Mouse (Mus musculus) spleen, adult 2 months (tissue): ENCODE results near the gene Ssh2.

Experiments
- CTCF ChIP-seq: fragments of 200-500 bp; IDR thresholded peaks from 2 replicates; pipeline ENCODE4 v1.5.1; 2011; ENCODE audit warnings: mild to moderate bottlenecking, inconsistent platforms; ENCODE audit not compliant: insufficient read depth, insufficient read length, insufficient replicate concordance; ENCODE audit errors: extremely low read depth
- POLR2A ChIP-seq: fragments of 200-500 bp; IDR thresholded peaks from 2 replicates; pipeline ENCODE4 v1.6.1; 2011; ENCODE audit warnings: low read depth, low read length, inconsistent platforms

DNA sequence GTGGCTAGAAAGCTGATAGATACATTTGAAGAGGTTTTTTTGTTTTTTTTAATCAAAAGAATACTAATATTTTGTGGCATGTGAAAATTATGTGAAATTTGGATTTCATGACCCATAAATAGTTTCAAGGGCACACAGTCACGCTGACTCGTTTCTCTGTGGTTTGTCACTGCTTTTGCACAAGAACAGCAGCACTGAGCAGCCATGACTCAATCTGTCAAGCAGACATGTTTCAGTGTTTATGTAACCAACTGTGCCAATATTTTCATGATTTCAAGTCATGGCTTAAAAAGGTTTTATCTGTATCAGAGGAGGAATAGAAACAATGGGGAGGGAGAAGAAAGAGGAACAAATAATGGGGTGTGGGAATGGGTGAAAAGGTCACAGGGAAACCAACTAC is 31.2 kb upstream of the Ssh2 start:
- TF ChIP-seq POLR2A (no peak), CTCF (no peak)
